Mouse (Mus musculus): ENCODE measurements around the gene Por. TPM values are rescaled to one million over a fixed set of nuclear protein-coding genes. Genes with fewer than 3 reads are reported as not detected.

Gene Por
- total and polyA plus RNA-seq, 3 experiments, result 40.3 to 64.4 TPM; not detected in 1

- peak; percentile 46; the same call in 1 of the 2 replicates for TF ChIP-seq ETS1 (IDR thresholded peaks at IDR 0.05; ENCODE audit: low read depth, low read length)
- peak in 1 of 2 experiments; percentile 10; a peak in 1 of 4 replicates for TF ChIP-seq EP300 (IDR thresholded peaks at IDR 0.05; ENCODE audit: low read depth in 1 of 2, low read length in 2 of 2)
- no peak for TF ChIP-seq ZC3H11A (IDR thresholded peaks at IDR 0.05; ENCODE audit: low read depth, low read length)
- TF ChIP-seq MYB (IDR thresholded peaks at IDR 0.05; ENCODE audit: low read depth, low read length), result no peak
- no peak for TF ChIP-seq TCF12 (IDR thresholded peaks at IDR 0.05; ENCODE audit: low read depth, low read length)
- TF ChIP-seq MYC (IDR thresholded peaks at IDR 0.05; ENCODE audit: low read depth, low read length), result peak; percentile 93
- TF ChIP-seq SIN3A (IDR thresholded peaks at IDR 0.05; ENCODE audit: low read length), result no peak
- peak; percentile 92 for TF ChIP-seq MAX (IDR thresholded peaks at IDR 0.05; ENCODE audit: low read length)
- no peak for TF ChIP-seq POLR2AphosphoS2 (IDR thresholded peaks at IDR 0.05; ENCODE audit: low read length)
- TF ChIP-seq MXI1 (IDR thresholded peaks at IDR 0.05; ENCODE audit: low read depth, low read length), result peak; percentile 92
- TF ChIP-seq POLR2A (IDR thresholded peaks at IDR 0.05; ENCODE audit: control insufficient read depth in 1 of 2, insufficient read depth in 1 of 2, low read depth in 1 of 2, low read length in 2 of 2, poor library complexity in 1 of 2), result peak in 1 of 2 experiments; percentile 33; a peak in 1 of 4 replicates
- TF ChIP-seq CHD2 (IDR thresholded peaks at IDR 0.05; ENCODE audit: low read length), result no peak
- TF ChIP-seq USF2 (IDR thresholded peaks at IDR 0.05; ENCODE audit: borderline replicate concordance in 1 of 2, insufficient read depth in 1 of 2, low read depth in 1 of 2, low read length in 2 of 2), result no peak
- no peak for TF ChIP-seq TAL1 (IDR thresholded peaks at IDR 0.05; ENCODE audit: low read length)
- peak; percentile 62 for TF ChIP-seq USF1 (IDR thresholded peaks at IDR 0.05; ENCODE audit: low read depth, low read length)
- H3K79me2 ChIP-seq (ENCODE audit: control insufficient read depth, insufficient read depth, low read length, poor library complexity), result no peaks in the 10 kb centered on the region; the same call in 1 of the 2 replicates
- peak overlapping the region; percentile 36 for H3K27ac ChIP-seq (ENCODE audit: control insufficient read depth, low read depth, low read length)
- H3K4me1 ChIP-seq (ENCODE audit: control insufficient read depth in 1 of 2, insufficient read depth in 2 of 2, low read length in 2 of 2), result peaks cover 17 to 44% of the 10 kb centered on the region in 2 experiments
- no peak overlapping the region for H3K4me3 ChIP-seq (ENCODE audit: control insufficient read depth in 1 of 2, insufficient read depth in 1 of 2, low read depth in 2 of 2, low read length in 2 of 2)
- no peaks in the 10 kb centered on the region for H3K9me3 ChIP-seq (replicated peaks; ENCODE audit: insufficient read depth, low read length)
- peaks cover 0 to 36% of the 10 kb centered on the region in 2 experiments; a peak in 2 of 4 replicates for H3K36me3 ChIP-seq (ENCODE audit: control insufficient read depth in 1 of 2, insufficient read depth in 2 of 2, low read length in 2 of 2)
- H3K27me3 ChIP-seq (ENCODE audit: control insufficient read depth in 1 of 2, insufficient read depth in 2 of 2, low read length in 2 of 2), result no peaks in the 10 kb centered on the region
- peak; percentile 81 for DNase-seq (ENCODE audit: low read depth, low spot score)
- H3K9ac ChIP-seq (ENCODE audit: control insufficient read depth, low read depth, low read length, poor library complexity, severe bottlenecking), result peak overlapping the region; percentile 8; the same call in 1 of the 2 replicates
These were observed 38.0 kb downstream of the Por start for GRCm38 (mm10) chr5:135707855-135708254.

GRCm38 (mm10) chr5:135709716-135710115 is 39.9 kb downstream of the Por start:
- Histone ChIP-seq H3K9me3 (replicated peaks; ENCODE audit: insufficient read depth, low read length) (no peaks in the 10 kb centered on the region), H3K79me2 (ENCODE audit: control insufficient read depth, insufficient read depth, low read length, poor library complexity) (peaks cover 3% of the 10 kb centered on the region; the same call in 1 of the 2 replicates), H3K36me3 (ENCODE audit: control insufficient read depth in 1 of 2, insufficient read depth in 2 of 2, low read length in 2 of 2) (peaks cover 0 to 51% of the 10 kb centered on the region in 2 experiments; a peak in 2 of 4 replicates), H3K4me1 (ENCODE audit: control insufficient read depth in 1 of 2, insufficient read depth in 2 of 2, low read length in 2 of 2) (peaks cover 25 to 55% of the 10 kb centered on the region in 2 experiments), H3K9ac (ENCODE audit: control insufficient read depth, low read depth, low read length, poor library complexity, severe bottlenecking) (no peak overlapping the region), H3K27me3 (ENCODE audit: control insufficient read depth in 1 of 2, insufficient read depth in 2 of 2, low read length in 2 of 2) (no peaks in the 10 kb centered on the region), H3K27ac (ENCODE audit: control insufficient read depth, low read depth, low read length) (no peak overlapping the region), H3K4me3 (ENCODE audit: control insufficient read depth in 1 of 2, insufficient read depth in 1 of 2, low read depth in 2 of 2, low read length in 2 of 2) (no peak overlapping the region)
- DNase-seq (ENCODE audit: low read depth, low spot score), result no peak
- no peak for TF ChIP-seq CHD1 (IDR thresholded peaks at IDR 0.05; ENCODE audit: low read depth, low read length)
- no peak for TF ChIP-seq RCOR1 (IDR thresholded peaks at IDR 0.05; ENCODE audit: low read depth, low read length)
- no peak for TF ChIP-seq BHLHE40 (IDR thresholded peaks at IDR 0.05; ENCODE audit: borderline replicate concordance, low read depth, low read length)
- no peak for TF ChIP-seq ETS1 (IDR thresholded peaks at IDR 0.05; ENCODE audit: low read depth, low read length)
- TF ChIP-seq ZKSCAN1 (IDR thresholded peaks at IDR 0.05; ENCODE audit: low read depth, low read length), result no peak
- no peak for TF ChIP-seq POLR2A (IDR thresholded peaks at IDR 0.05; ENCODE audit: control insufficient read depth in 1 of 2, insufficient read depth in 1 of 2, low read depth in 1 of 2, low read length in 2 of 2, poor library complexity in 1 of 2)
- no peak for TF ChIP-seq ZC3H11A (IDR thresholded peaks at IDR 0.05; ENCODE audit: low read depth, low read length)
- no peak for TF ChIP-seq GATA1 (IDR thresholded peaks at IDR 0.05; ENCODE audit: low read depth, low read length)
- no peak for TF ChIP-seq EP300 (IDR thresholded peaks at IDR 0.05; ENCODE audit: low read depth in 1 of 2, low read length in 2 of 2)
- TF ChIP-seq HCFC1 (IDR thresholded peaks at IDR 0.05; ENCODE audit: low read depth, low read length), result no peak
- TF ChIP-seq NRF1 (IDR thresholded peaks at IDR 0.05; ENCODE audit: insufficient read depth, low read depth, low read length, poor library complexity, severe bottlenecking), result no peak
- no peak for TF ChIP-seq MYC (IDR thresholded peaks at IDR 0.05; ENCODE audit: low read depth, low read length)
- TF ChIP-seq SMC3 (IDR thresholded peaks at IDR 0.05; ENCODE audit: low read depth, low read length), result no peak
- TF ChIP-seq POLR2AphosphoS2 (IDR thresholded peaks at IDR 0.05; ENCODE audit: low read length), result no peak
- TF ChIP-seq USF2 (IDR thresholded peaks at IDR 0.05; ENCODE audit: borderline replicate concordance in 1 of 2, insufficient read depth in 1 of 2, low read depth in 1 of 2, low read length in 2 of 2), result no peak
- no peak for TF ChIP-seq ELF1 (IDR thresholded peaks at IDR 0.05; ENCODE audit: low read depth, low read length)
- TF ChIP-seq SIN3A (IDR thresholded peaks at IDR 0.05; ENCODE audit: low read length), result no peak
